Mouse (Mus musculus): ENCODE results near the gene Cyth2. TPM values are rescaled to one million over a fixed set of nuclear protein-coding genes. Genes with fewer than 3 reads are reported as not detected.

Cyth2 gene
- total and polyA plus RNA-seq, 3 experiments = 27.3 to 61.9 (median 59.1) TPM

GRCm38 (mm10) chr7:45782271-45782670 lies 32.1 kb downstream of the Cyth2 start:
- intact Hi-C loops (cut with DNase I) = no loop called here
- TF ChIP-seq CTCF (IDR thresholded peaks at IDR 0.05) (no peak), POLR2A (IDR thresholded peaks at IDR 0.05; ENCODE audit: insufficient read depth, low read depth, low read length) (no peak)
- H3K9ac ChIP-seq (ENCODE audit: low read depth, low read length) = no peak overlapping the region
- H3K27me3 ChIP-seq (ENCODE audit: control insufficient read depth, insufficient read depth, low read length) = peaks cover 12% of the 10 kb centered on the region; the same call in 1 of the 2 replicates
- no peak overlapping the region for H3K4me3 ChIP-seq
- H3K79me2 ChIP-seq (replicated peaks; ENCODE audit: control insufficient read depth, insufficient read depth, low read length) = no peaks in the 10 kb centered on the region
- H3K36me3 ChIP-seq (ENCODE audit: control insufficient read depth, insufficient read depth, low read length) = no peaks in the 10 kb centered on the region
- 48% methylated on average over 4 of the region's 4 CpGs for WGBS
- H3K4me1 ChIP-seq (ENCODE audit: control insufficient read depth, insufficient read depth, low read length) = no peaks in the 10 kb centered on the region
- no peak overlapping the region for H3K27ac ChIP-seq
- no peak for DNase-seq

DNA sequence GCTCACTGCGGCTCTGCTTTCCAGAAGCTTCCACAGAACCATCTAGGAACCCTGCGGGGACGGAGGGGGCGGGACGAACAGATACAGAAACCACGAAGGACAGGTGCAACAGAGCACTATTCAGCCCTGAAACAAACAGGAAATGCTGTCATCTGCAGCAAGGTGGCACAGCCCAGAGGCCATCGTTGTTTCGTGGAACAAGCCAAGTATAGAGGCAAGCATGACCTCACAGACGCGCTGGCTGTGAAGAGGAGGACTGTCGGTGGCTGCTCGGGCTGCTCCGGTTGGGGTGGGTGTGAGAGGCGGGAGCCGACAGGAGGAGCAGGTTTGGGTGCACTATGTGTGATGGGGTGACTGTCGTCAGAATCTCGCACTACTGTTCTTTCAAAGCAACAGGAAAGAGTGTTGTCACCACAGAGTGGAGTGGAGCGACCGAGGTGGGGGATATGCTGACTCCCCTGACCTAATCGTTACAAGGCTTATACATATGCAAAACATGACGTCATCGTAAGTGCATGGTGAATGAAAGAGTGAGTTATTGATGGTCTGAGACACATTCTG lies 35.2 kb downstream of the Cyth2 start:
- no peaks in the 10 kb centered on the region for H3K27me3 ChIP-seq (ENCODE audit: control insufficient read depth, insufficient read depth, low read length)
- no peak overlapping the region for H3K27ac ChIP-seq
- no peak for TF ChIP-seq CTCF (IDR thresholded peaks at IDR 0.05)
- no peak for TF ChIP-seq EP300 (IDR thresholded peaks at IDR 0.05; ENCODE audit: insufficient read depth, low read depth, low read length)
- TF ChIP-seq POLR2A (IDR thresholded peaks at IDR 0.05; ENCODE audit: insufficient read depth, low read depth, low read length) = no peak
- no peak overlapping the region for H3K4me3 ChIP-seq
- no peaks in the 10 kb centered on the region for H3K36me3 ChIP-seq (ENCODE audit: control insufficient read depth, insufficient read depth, low read length)
- no peak overlapping the region for H3K9ac ChIP-seq (ENCODE audit: low read depth, low read length)
- intact Hi-C loops (cut with DNase I) = no loop called here
- no peak for DNase-seq
- WGBS = 17% methylated on average over 22 of the region's 22 CpGs
- H3K79me2 ChIP-seq (replicated peaks; ENCODE audit: control insufficient read depth, insufficient read depth, low read length) = no peaks in the 10 kb centered on the region
- H3K4me1 ChIP-seq (ENCODE audit: control insufficient read depth, insufficient read depth, low read length) = no peaks in the 10 kb centered on the region

DNA sequence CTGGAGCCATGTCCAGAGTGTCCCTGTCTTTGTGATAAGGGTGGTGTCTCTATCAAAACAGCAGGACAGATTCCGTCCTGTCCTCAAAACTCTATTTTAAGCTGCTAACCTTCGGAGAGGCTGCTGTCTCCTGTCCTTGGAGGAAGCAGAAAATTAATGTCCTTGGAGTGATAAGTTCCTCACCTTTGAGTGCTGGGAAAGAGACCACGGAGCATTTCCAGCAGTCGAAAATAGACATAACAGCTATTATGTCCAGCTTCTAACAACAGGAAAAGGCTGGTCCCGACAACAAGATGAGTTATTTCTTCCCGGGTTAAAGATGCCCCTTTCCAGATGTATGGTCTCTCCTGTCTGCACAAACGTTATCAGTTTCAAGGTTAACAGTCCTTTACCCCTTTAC lies 39.1 kb downstream of the Cyth2 start:
- Histone ChIP-seq H3K9ac (ENCODE audit: low read depth, low read length) (no peak overlapping the region), H3K27me3 (ENCODE audit: control insufficient read depth, insufficient read depth, low read length) (no peaks in the 10 kb centered on the region), H3K36me3 (ENCODE audit: control insufficient read depth, insufficient read depth, low read length) (no peaks in the 10 kb centered on the region), H3K4me1 (ENCODE audit: control insufficient read depth, insufficient read depth, low read length) (no peaks in the 10 kb centered on the region), H3K27ac (no peak overlapping the region), H3K4me3 (no peak overlapping the region), H3K79me2 (replicated peaks; ENCODE audit: control insufficient read depth, insufficient read depth, low read length) (no peaks in the 10 kb centered on the region)
- WGBS = 48% methylated on average over 7 of the region's 7 CpGs
- DNase-seq = no peak
- intact Hi-C loops (cut with DNase I) = no loop called here
- TF ChIP-seq POLR2A (IDR thresholded peaks at IDR 0.05; ENCODE audit: insufficient read depth, low read depth, low read length) (no peak), EP300 (IDR thresholded peaks at IDR 0.05; ENCODE audit: insufficient read depth, low read depth, low read length) (no peak), CTCF (IDR thresholded peaks at IDR 0.05) (no peak)

DNA sequence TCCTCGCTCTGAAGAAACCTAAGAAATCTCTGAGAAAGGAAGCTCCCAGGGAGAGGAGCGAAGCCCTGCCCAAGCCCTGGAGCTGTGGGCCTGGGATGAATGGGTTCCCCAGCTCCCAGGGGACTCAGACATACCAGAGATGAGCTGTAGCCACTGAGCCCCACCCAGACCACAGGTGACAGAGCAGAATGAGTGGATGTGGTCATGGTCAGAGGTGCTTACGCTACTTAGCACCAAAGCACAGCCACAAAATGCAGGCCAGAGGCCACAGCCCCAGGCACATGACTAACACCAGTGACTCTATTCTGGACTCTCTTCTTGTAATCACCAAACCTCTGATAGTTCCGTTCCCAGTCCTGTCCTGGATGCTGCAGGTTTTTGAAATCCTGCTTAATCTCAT lies 43.3 kb downstream of the Cyth2 start:
- Histone ChIP-seq H3K27me3 (ENCODE audit: control insufficient read depth, insufficient read depth, low read length) (no peaks in the 10 kb centered on the region), H3K4me3 (no peak overlapping the region), H3K79me2 (replicated peaks; ENCODE audit: control insufficient read depth, insufficient read depth, low read length) (no peaks in the 10 kb centered on the region), H3K4me1 (ENCODE audit: control insufficient read depth, insufficient read depth, low read length) (no peaks in the 10 kb centered on the region), H3K9ac (ENCODE audit: low read depth, low read length) (no peak overlapping the region), H3K27ac (no peak overlapping the region), H3K36me3 (ENCODE audit: control insufficient read depth, insufficient read depth, low read length) (no peaks in the 10 kb centered on the region)
- intact Hi-C loops (cut with DNase I) = no loop called here
- 57% methylated on average over 4 of the region's 4 CpGs for WGBS
- TF ChIP-seq EP300 (IDR thresholded peaks at IDR 0.05; ENCODE audit: insufficient read depth, low read depth, low read length) (no peak), POLR2A (IDR thresholded peaks at IDR 0.05; ENCODE audit: insufficient read depth, low read depth, low read length) (no peak), CTCF (IDR thresholded peaks at IDR 0.05) (no peak)
- DNase-seq = no peak

DNA sequence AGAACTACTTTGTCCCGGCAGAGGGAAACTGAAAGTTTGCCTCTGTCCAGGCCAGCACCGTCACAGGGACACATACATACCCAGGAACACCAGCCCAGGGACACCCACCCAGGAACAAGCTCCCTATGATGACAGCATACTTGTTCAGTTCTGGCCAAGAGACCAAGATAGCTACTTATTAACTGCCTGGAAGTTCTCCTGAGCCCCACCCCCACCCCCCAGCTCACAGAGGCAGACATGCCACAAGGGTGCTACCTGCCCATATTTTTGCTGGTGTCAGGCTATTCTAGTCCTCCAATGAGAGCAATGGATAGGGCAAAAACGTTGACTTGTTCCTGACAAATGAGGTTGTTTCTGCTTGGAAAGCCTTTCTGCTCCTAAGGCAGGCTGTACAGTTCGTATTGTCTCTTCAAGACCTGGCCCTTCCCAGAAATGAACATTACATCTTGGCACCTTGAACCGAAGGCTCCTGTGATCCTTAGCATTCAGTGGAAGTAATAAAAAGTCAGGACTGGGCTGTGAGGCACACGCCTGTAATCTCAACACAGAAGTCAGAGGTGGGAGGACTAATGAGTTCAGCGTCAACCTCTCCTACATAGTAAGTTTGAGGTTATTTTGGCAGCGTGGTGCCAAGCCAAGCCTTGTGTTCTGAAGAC lies 43.8 kb downstream of the Cyth2 start:
- H3K9ac ChIP-seq (ENCODE audit: low read depth, low read length) = no peak overlapping the region
- H3K4me1 ChIP-seq (ENCODE audit: control insufficient read depth, insufficient read depth, low read length) = no peaks in the 10 kb centered on the region
- 56% methylated on average over 8 of the region's 8 CpGs for WGBS
- H3K36me3 ChIP-seq (ENCODE audit: control insufficient read depth, insufficient read depth, low read length) = no peaks in the 10 kb centered on the region
- intact Hi-C loops (cut with DNase I) = no loop called here
- no peak overlapping the region for H3K4me3 ChIP-seq
- no peak for TF ChIP-seq POLR2A (IDR thresholded peaks at IDR 0.05; ENCODE audit: insufficient read depth, low read depth, low read length)
- no peak for TF ChIP-seq CTCF (IDR thresholded peaks at IDR 0.05)
- TF ChIP-seq EP300 (IDR thresholded peaks at IDR 0.05; ENCODE audit: insufficient read depth, low read depth, low read length) = no peak
- H3K27me3 ChIP-seq (ENCODE audit: control insufficient read depth, insufficient read depth, low read length) = no peaks in the 10 kb centered on the region
- H3K79me2 ChIP-seq (replicated peaks; ENCODE audit: control insufficient read depth, insufficient read depth, low read length) = no peaks in the 10 kb centered on the region
- no peak overlapping the region for H3K27ac ChIP-seq
- no peak for DNase-seq

DNA sequence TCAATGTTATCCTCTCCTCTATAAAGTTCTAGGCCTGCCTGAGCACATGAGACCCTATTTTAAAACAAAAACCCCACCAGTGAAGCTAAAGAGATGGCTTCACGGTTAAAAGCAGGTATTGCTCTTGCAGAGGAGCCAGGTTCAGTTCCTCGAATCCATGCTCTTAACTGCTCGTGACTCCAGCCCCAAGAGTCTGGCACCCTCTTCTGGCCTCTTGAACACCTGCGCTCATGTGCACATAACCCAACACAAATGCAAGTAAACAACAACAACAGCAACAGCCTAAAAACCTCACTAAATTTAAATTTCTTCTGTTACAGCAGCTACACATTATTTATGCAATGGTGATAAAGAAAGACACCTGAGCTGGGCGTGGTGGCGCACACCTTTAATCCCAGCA lies 46.9 kb downstream of the Cyth2 start:
- no peak overlapping the region for H3K4me3 ChIP-seq
- no peak overlapping the region for H3K27ac ChIP-seq
- H3K79me2 ChIP-seq (replicated peaks; ENCODE audit: control insufficient read depth, insufficient read depth, low read length) = no peaks in the 10 kb centered on the region
- no peaks in the 10 kb centered on the region for H3K36me3 ChIP-seq (ENCODE audit: control insufficient read depth, insufficient read depth, low read length)
- H3K4me1 ChIP-seq (ENCODE audit: control insufficient read depth, insufficient read depth, low read length) = no peaks in the 10 kb centered on the region
- WGBS = 95% methylated on average over 6 of the region's 6 CpGs
- no peak for TF ChIP-seq CTCF (IDR thresholded peaks at IDR 0.05)
- TF ChIP-seq EP300 (IDR thresholded peaks at IDR 0.05; ENCODE audit: insufficient read depth, low read depth, low read length) = no peak
- TF ChIP-seq POLR2A (IDR thresholded peaks at IDR 0.05; ENCODE audit: insufficient read depth, low read depth, low read length) = no peak
- H3K27me3 ChIP-seq (ENCODE audit: control insufficient read depth, insufficient read depth, low read length) = no peaks in the 10 kb centered on the region
- DNase-seq = no peak
- intact Hi-C loops (cut with DNase I) = no loop called here
- H3K9ac ChIP-seq (ENCODE audit: low read depth, low read length) = no peak overlapping the region
